Mouse (Mus musculus) heart, embryonic 12.5 days (tissue): ENCODE measurements around the gene Gcfc2. TPM values are rescaled to one million over a fixed set of nuclear protein-coding genes. Genes with fewer than 3 reads are reported as not detected.
A peak's percentile ranks its signal among the peaks of the same experiment; 100 is the strongest.

ENCODE experiments used
- ATAC-seq: fragments of 200-750 bp; cut with Nextera tagmentation; 2 replicates; pipeline ENCODE4 v1.8.0; 2017; ENCODE audit warnings: moderate TSS enrichment, moderate library complexity; ENCODE audit not compliant: insufficient number of reproducible peaks, low FRiP score
- H3K27ac ChIP-seq: fragments of 300-500 bp; sonication (generic); 2 replicates; pipeline ENCODE4 v1.5.1; 2016; ENCODE audit warnings: mild to moderate bottlenecking, moderate library complexity; ENCODE audit not compliant: poor library complexity, severe bottlenecking
- H3K27me3 ChIP-seq: fragments of 300-500 bp; sonication (generic); replicated peaks from 2 replicates; pipeline ENCODE4 v1.6.1; 2016; ENCODE audit warnings: mild to moderate bottlenecking, moderate library complexity
- H3K36me3 ChIP-seq: fragments of 300-500 bp; sonication (generic); 2 replicates; pipeline ENCODE4 v1.6.1; 2016; ENCODE audit warnings: mild to moderate bottlenecking, moderate library complexity
- H3K4me1 ChIP-seq: fragments of 300-500 bp; sonication (generic); replicated peaks from 2 replicates; pipeline ENCODE4 v1.6.1; 2016; ENCODE audit warnings: mild to moderate bottlenecking
- H3K4me2 ChIP-seq: fragments of 300-500 bp; sonication (generic); 2 replicates; pipeline ENCODE4 v1.6.1; 2016; ENCODE audit warnings: mild to moderate bottlenecking, moderate library complexity
- H3K4me3 ChIP-seq: fragments of 300-500 bp; sonication (generic); 2 replicates; pipeline ENCODE4 v1.5.1; 2016; ENCODE audit warnings: mild to moderate bottlenecking
- H3K9ac ChIP-seq: fragments of 300-500 bp; sonication (generic); 2 replicates; pipeline ENCODE4 v1.6.1; 2016; ENCODE audit warnings: mild to moderate bottlenecking, moderate library complexity
- H3K9me3 ChIP-seq: fragments of 300-500 bp; sonication (generic); replicated peaks from 2 replicates; pipeline ENCODE4 v1.6.1; 2016; ENCODE audit warnings: mild to moderate bottlenecking, moderate library complexity
- WGBS: fragments of 180-500 bp; shearing (Covaris S2); methylation state at CpG from one replicate; pipeline ENCODE4 v1.1.7; 2016; 5-methylcytosine and 5-hydroxymethylcytosine counted together
- polyA plus RNA-seq: library from polyadenylated mRNA; unstranded; fragments of >200 nt; fragmentation: Nextera tagmentation; extraction: Ambion mirVana; gene quantifications from 2 replicates; pipeline ENCODE4 v1.2.1, GENCODE M21; 2016

Gcfc2 gene
- 6.6 and 9.0 TPM in 2 replicates for polyA plus RNA-seq

DNA sequence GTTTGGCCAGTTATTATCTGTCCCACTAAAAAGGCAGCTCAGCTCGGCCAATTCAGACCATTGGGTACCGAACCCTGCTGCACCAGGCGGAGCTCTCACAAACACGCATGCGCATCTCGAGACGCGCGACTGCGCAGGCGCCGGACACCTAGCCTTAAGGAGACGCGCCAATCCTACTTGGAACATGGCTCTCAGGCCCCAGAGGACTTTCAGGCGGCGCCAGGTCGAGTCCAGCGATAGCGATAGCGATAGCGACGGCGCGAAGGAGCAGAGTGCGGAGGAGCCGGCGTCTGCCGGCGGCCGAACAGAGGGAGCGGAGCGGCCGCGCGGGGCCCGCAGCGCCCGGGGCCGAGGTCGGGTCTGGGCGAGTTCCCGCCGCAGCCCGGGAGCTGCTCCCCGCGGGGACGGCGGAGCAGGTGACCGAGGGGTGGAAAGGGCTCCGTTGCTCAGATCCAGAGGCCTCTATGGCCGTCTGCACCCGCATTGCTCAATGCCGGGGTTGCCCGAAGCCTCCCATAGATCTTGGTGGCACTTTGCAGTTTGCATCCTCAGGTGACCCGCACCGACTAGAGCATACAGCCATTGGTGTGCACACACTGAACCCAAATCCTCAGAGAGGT lies at the start of gene Gcfc2:
Gene Gcfc2, plus strand, starts transcription at position 147 of the 620 bp plus-strand sequence.
- peak within 1 kb of the TSS; percentile 76 for H3K4me2 ChIP-seq
- peak; percentile 90 for ATAC-seq

DNA sequence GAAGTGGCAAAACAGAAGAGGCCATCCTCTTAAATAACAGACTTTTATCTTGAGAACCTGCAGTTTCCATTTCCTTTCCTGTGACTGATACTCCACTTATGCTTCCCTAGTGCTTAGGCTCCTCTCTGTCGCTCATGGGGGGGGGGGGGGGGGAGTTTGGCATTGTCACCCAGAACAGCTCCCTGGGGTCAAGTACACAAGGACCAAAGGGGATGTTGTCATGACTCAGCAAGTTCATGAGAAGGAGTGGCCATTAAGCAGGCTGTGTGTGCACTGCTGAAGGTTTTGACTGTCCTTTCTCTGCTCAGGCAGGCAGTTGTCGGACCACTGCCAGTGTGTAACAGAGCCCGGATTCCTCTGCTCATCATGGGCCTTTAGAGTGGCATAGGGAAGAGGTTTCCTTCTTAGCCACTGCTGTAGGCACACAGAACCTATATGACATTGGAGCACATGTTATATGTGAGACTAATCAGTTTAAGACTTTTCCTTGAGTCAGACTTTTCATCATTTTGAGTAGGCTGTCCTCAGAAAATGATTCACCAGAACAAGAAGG lies 27.7 kb upstream of the Gcfc2 start:
- Histone ChIP-seq H3K27me3 (no peaks in the 10 kb centered on the region), H3K36me3 (no peaks in the 10 kb centered on the region), H3K4me2 (no peak overlapping the region), H3K9ac (no peak overlapping the region), H3K4me1 (no peaks in the 10 kb centered on the region), H3K9me3 (no peaks in the 10 kb centered on the region), H3K4me3 (no peak overlapping the region), H3K27ac (no peak overlapping the region)
- ATAC-seq: peak; percentile 73
- 36% methylated on average over 3 of the region's 3 CpGs for WGBS

More for the DNA sequence above, at the start of gene Gcfc2:
- peak within 1 kb of the TSS; percentile 86 for H3K4me3 ChIP-seq
- no peaks in the 10 kb centered on the region for H3K9me3 ChIP-seq
- under 1% methylated on average over 56 of the region's 56 CpGs for WGBS
- peak within 1 kb of the TSS; percentile 84 for H3K9ac ChIP-seq
- no peaks in the 10 kb centered on the region for H3K27me3 ChIP-seq
- peak within 1 kb of the TSS; percentile 32; the same call in 1 of the 2 replicates for H3K27ac ChIP-seq
- peaks cover 5% of the 10 kb centered on the region; the same call in 1 of the 2 replicates for H3K4me1 ChIP-seq
- peaks cover 30% of the 10 kb centered on the region for H3K36me3 ChIP-seq

DNA sequence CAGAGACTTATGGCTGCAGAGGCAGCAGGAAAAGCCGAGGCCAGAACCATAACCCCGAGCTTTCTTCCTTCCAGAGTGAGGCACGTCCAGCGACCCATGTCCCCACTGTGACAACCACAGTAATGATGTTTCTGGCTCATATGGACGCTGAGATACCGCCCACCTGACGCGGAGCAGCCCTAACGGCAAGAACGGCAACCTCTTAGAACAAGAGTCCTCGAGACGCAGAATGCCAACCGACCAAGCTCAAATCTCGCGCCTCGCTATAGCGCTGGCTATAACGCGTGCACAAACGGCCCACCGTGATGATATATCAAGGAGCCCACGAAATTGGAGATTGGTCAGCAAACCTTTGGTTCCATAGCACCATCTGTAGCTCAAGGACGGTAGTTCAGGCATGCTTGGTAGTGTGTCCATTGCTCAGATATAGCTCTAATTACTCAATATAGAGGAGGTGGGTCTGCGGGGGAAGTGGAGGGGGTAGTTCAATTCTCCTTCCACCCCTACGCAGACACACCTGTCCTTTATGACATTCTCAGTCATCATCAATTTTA lies 13.1 kb upstream of the Gcfc2 start:
- ATAC-seq: no peak

GRCm38 (mm10) chr6:81911244-81911643 lies 12.2 kb upstream of the Gcfc2 start:
- no peaks in the 10 kb centered on the region for H3K4me1 ChIP-seq
- H3K36me3 ChIP-seq: no peaks in the 10 kb centered on the region
- no peak overlapping the region for H3K9ac ChIP-seq
- H3K4me2 ChIP-seq: no peak overlapping the region
- WGBS: 62% methylated on average over 5 of the region's 5 CpGs
- H3K9me3 ChIP-seq: no peaks in the 10 kb centered on the region
- no peak for ATAC-seq
- H3K27me3 ChIP-seq: no peaks in the 10 kb centered on the region
- no peak overlapping the region for H3K27ac ChIP-seq
- no peak overlapping the region for H3K4me3 ChIP-seq

More for the DNA sequence above, 13.1 kb upstream of the Gcfc2 start:
- no peaks in the 10 kb centered on the region for H3K36me3 ChIP-seq
- H3K9me3 ChIP-seq: no peaks in the 10 kb centered on the region
- H3K9ac ChIP-seq: no peak overlapping the region
- H3K27me3 ChIP-seq: no peaks in the 10 kb centered on the region
- H3K4me1 ChIP-seq: no peaks in the 10 kb centered on the region
- no peak overlapping the region for H3K4me2 ChIP-seq
- no peak overlapping the region for H3K4me3 ChIP-seq
- 79% methylated on average over 25 of the region's 25 CpGs for WGBS
- no peak overlapping the region for H3K27ac ChIP-seq

DNA sequence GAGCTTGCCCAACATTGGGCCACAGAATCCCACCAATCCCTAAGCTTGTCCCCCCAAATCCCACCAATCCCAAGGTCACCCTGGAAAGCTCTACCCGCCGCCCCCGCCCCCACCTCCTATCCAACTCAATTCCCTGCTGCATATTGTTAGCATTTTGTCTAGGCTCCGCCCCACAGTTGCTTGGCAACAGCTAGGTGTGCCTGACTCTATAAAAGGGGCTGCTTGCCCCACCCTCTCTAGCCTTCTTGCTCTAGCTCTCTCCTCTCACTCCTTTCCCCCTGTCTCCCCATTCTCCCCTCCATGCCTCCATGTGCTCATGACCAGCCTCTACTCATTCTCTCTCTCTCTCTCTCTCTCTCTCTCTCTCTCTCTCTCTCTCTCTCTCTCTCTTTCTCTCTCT lies 11.8 kb upstream of the Gcfc2 start:
- H3K4me1 ChIP-seq: no peaks in the 10 kb centered on the region
- no peak overlapping the region for H3K9ac ChIP-seq
- WGBS: 84% methylated on average over 4 of the region's 4 CpGs
- no peaks in the 10 kb centered on the region for H3K36me3 ChIP-seq
- no peak overlapping the region for H3K4me2 ChIP-seq
- no peak for ATAC-seq
- no peaks in the 10 kb centered on the region for H3K9me3 ChIP-seq
- no peak overlapping the region for H3K4me3 ChIP-seq
- H3K27me3 ChIP-seq: no peaks in the 10 kb centered on the region
- H3K27ac ChIP-seq: no peak overlapping the region

GRCm38 (mm10) chr6:81912177-81912576 lies 11.3 kb upstream of the Gcfc2 start:
- Histone ChIP-seq H3K27ac (no peak overlapping the region), H3K4me2 (no peak overlapping the region), H3K9me3 (no peaks in the 10 kb centered on the region), H3K27me3 (no peaks in the 10 kb centered on the region), H3K4me3 (no peak overlapping the region), H3K9ac (no peak overlapping the region), H3K36me3 (no peaks in the 10 kb centered on the region), H3K4me1 (no peaks in the 10 kb centered on the region)
- WGBS: 72% methylated on average over 3 of the region's 3 CpGs
- no peak for ATAC-seq

DNA sequence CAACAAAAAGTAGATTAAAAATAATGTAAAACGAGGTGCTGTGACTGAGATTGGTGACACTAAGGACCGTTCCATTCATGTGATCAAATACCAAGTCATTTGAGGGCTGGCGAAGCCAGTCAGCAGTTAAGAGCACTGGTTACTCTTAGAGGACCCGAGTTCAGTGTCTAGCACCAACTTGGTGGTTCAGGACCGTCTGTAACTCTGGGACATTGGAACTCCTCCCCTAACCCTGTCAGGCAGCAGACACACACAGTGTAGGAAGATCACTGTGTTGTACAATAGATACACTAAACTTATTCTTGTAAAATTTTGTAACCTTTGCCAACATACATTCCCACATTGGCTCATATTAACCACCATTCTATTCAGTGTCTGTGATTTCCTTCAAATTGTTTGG lies 835 bp downstream of the Gcfc2 start:
- ATAC-seq: no peak
- Histone ChIP-seq H3K9ac (peak overlapping the region; percentile 84), H3K36me3 (peaks cover 34% of the 10 kb centered on the region), H3K4me2 (peak overlapping the region; percentile 76), H3K9me3 (no peaks in the 10 kb centered on the region), H3K27ac (no peak overlapping the region), H3K4me1 (peaks cover 5% of the 10 kb centered on the region; the same call in 1 of the 2 replicates), H3K4me3 (peak overlapping the region; percentile 86), H3K27me3 (no peaks in the 10 kb centered on the region)
- 22% methylated on average over 5 of the region's 5 CpGs for WGBS

DNA sequence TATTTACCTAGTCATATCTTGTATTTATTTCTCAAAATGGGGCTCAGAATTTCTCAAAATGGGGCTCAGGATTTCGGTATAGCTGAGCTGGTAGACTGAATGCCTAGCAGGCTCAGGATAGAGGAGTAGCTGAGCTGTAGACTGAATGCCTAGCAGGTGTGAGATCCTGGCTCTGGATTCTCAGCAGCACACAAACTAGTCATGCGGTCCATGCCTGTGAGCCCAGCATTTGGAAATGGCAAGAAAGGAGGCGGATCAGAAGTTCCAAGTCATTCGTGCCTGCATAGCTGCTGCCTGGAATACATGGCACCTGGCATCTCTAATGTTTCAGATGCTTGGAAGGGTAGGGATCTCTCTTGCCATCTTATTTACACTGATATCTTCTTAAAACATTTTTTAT lies 5.9 kb downstream of the Gcfc2 start:
- H3K9ac ChIP-seq: 0 out of 2 replicates have a peak overlapping the region, but pooled peaks have one; percentile 11
- no peaks in the 10 kb centered on the region for H3K27me3 ChIP-seq
- peaks cover 78% of the 10 kb centered on the region for H3K36me3 ChIP-seq
- H3K4me2 ChIP-seq: no peak overlapping the region
- no peaks in the 10 kb centered on the region for H3K9me3 ChIP-seq
- H3K4me3 ChIP-seq: no peak overlapping the region
- no peak for ATAC-seq
- no peak overlapping the region for H3K27ac ChIP-seq
- 92% methylated on average over 4 of the region's 4 CpGs for WGBS
- peaks cover under 1% of the 10 kb centered on the region; the same call in 1 of the 2 replicates for H3K4me1 ChIP-seq

DNA sequence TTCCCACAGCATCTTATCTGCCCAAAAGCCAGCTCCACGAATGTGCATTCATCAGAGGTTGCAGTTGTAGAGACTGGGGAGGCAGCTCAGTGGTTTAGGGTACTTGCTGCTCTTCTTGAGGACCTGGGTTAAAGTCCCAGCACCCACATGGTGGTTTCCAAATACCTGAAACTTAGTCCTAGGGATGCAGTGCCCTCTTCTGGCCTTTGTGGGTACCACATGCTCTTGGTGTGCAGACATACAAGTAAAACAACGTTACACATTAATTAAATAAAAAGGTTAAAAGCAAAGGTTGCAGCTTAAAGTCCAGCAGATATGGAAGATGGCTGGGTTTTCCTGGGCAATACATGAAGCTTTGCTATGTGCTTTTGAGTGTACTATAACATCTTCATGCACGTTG lies 9.8 kb downstream of the Gcfc2 start:
- Histone ChIP-seq H3K36me3 (peaks cover 78% of the 10 kb centered on the region), H3K4me1 (no peaks in the 10 kb centered on the region), H3K9me3 (no peaks in the 10 kb centered on the region), H3K9ac (no peak overlapping the region), H3K4me3 (no peak overlapping the region), H3K27me3 (no peaks in the 10 kb centered on the region), H3K27ac (no peak overlapping the region), H3K4me2 (no peak overlapping the region)
- ATAC-seq: no peak
- whole genome bisulfite sequencing: 92% methylated on average over 3 of the region's 3 CpGs

DNA sequence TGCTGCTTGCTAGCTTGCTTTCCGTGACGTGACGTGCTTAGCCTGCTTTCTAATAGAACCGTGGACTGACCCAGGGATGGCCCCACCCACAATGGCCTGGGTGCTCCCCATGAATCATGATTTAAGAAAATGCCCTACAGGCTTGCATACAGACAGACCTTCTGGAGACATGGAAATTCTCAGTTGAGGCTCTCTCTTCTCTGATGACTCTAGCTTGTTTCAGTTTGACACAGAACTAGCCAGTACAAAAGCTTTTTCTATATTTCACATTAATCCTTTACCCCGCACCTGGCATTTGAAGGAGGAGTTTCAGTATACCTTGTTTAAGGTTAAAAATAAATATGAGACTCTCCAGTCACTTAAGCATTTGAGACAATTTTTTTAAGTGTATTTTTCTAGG lies 18.2 kb downstream of the Gcfc2 start:
- H3K4me2 ChIP-seq: no peak overlapping the region

DNA sequence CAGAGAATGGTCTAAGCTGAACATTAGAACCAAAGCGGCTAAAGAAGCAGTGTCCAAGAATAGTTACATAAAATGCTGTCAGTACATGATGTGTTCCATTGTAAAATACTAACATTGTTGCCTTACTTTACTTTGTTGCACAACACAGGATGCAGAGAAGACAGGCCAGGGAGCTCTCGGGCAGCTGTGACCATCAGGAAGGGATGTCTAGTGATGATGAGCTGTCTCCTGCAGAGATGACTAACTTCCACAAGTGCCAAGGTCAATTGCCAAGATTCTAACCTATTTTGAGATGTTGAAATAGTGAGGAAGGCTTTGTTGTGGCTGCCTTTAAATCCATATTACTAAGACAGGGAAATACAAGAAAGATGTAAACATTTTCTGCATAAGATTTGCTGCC lies 19.8 kb downstream of the Gcfc2 start:
- Histone ChIP-seq H3K36me3 (peaks cover 82% of the 10 kb centered on the region), H3K27ac (no peak overlapping the region), H3K9ac (no peak overlapping the region), H3K9me3 (no peaks in the 10 kb centered on the region), H3K27me3 (no peaks in the 10 kb centered on the region), H3K4me2 (no peak overlapping the region), H3K4me3 (no peak overlapping the region), H3K4me1 (no peaks in the 10 kb centered on the region)
- ATAC-seq: no peak
- 89% methylated on average over 2 of the region's 2 CpGs for WGBS

More for the DNA sequence above, 18.2 kb downstream of the Gcfc2 start:
- 89% methylated on average over 5 of the region's 5 CpGs for WGBS
- peaks cover 75% of the 10 kb centered on the region for H3K36me3 ChIP-seq
- H3K4me3 ChIP-seq: no peak overlapping the region
- H3K27ac ChIP-seq: no peak overlapping the region
- no peaks in the 10 kb centered on the region for H3K27me3 ChIP-seq
- no peaks in the 10 kb centered on the region for H3K4me1 ChIP-seq
- ATAC-seq: no peak
- no peak overlapping the region for H3K9ac ChIP-seq
- H3K9me3 ChIP-seq: no peaks in the 10 kb centered on the region
